Mouse (Mus musculus) c-Kit-positive CD71-negative TER-119-negative erythroid progenitor cells, embryonic 14.5 days (primary cell): Measurements from ENCODE around the gene Ppwd1.
"Not testable (repeated sequence)": the region's sequence is repeated elsewhere in the genome, so short reads cannot be mapped to it uniquely, and the experiment has no call there.

ENCODE experiments used
- DNase-seq: peaks from one replicate; pipeline ENCODE4 v3.0.0-alpha.2; 2013; ENCODE audit warnings: low read depth

The Ppwd1 gene

DNA sequence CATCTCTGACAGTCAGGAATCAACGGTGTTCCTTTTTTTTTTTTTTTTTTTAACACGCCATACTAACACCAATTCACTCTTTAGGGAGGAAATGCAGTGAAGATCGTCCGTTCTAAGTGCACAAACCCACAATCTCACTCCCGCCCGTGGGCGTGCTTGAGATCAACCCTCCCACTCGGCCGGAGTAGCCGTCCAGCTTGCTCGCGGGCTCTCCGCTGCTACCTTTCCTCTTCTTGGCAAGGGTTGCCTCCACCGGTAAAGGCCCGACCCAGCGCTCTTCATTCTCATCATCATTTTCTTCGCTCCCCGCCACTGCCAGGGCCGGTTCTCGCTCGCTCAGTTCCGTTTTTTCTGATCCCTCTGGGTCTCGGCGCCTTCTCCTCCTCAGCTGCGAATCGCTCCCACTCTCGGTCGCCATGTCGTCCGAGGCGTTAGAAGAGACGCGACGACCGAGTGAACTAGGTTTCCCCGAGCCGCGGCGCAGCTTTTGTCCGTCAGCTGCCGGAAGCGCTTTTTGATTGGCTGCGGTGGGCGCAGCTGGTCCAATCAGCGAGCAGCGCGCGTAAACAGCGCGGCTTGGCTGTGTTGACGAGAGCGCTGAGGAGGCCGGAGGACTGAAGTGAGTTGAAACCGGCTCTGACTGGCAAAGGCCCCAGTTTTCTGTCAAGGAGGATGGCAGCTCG lies at the start of gene Ppwd1, which contains the start of gene Cenpk:
Gene Ppwd1 (minus strand): TSS at position 460 of the 683 bp plus-strand sequence.
Gene Cenpk (plus strand): TSS at position 228 of the 683 bp plus-strand sequence.
- DNase-seq: peak; percentile 93

DNA sequence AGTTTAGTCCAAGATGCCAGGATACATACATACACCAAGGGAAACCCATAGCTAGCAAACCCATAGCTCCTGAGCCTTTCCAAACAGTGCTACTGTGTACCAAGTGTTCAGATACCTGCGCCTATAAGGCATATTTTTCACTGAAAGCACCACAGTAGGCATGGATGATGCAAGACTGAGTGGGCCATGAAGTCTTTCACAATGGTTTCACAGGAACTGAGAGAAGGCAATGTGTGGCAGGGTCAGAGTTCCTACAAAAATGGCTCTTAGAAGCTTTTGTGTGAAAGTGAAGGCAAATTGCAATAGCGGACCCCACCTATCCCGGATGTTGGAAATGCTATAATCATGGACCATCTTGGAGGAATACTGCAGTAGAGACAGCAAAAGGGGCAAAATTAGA lies 30.4 kb upstream of the Ppwd1 start:
- no peak for DNase-seq

DNA sequence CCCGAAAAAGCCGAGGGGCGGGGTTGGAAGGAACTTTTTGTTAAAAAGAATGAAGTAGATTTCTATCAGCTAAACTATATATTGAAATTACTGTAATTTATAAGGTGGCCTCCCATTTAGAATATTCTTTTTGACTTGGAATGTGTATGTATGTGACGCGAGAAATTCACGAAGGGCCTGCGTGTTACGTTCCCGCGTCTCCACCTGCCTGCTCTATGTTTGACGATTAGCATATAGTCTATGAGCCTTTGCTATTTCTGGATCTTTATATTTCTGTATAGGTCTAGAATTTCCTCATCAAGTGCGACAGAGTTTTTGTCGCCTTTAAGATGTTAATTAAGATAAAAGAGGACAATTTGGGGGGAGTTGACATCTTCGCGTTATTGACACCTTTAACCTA lies 538 bp upstream of the Ppwd1 start:
- peak; percentile 14 for DNase-seq

DNA sequence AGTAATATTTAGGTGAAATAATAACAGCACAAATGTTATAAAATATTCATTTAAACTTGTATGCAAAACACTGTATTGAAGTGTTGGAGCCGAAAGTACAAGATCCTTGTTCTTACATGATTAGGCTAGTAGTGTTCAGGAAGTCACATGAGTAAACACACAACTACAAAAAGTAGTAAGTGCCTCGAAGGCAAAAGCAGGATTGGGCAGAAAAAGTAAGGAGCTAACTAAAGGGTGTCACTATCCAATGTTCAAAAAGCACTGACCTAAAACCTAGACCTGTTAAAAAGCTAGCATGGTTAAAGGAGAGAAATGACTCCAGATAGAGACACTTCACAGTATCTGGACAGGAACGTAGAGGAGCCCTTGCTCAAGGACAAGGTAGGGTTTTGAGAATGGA lies 1.2 kb downstream of the Ppwd1 start:
- DNase-seq: no peak

DNA sequence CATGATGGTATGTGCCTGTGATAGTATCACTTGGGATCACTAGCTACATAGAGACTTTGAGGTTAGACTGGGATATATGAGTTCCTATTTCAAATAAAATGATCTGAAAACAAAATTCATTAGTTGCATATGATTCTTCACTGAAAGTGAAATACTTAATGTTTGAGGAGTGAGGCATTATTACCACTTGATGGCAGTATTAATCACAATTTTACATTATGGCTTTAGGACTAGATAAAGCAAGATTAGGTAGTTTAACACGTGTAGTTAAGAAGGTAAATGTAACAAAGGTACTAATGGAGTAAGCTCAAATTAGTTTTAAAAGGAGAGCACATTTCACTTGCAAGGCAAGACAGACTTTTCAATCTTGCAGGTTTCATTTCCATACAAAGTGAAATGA lies 24.3 kb downstream of the Ppwd1 start:
- DNase-seq: no peak

- not testable (repeated sequence) for DNase-seq
Observed at GRCm38 (mm10) chr13:104195891-104196290, 32.8 kb downstream of the Ppwd1 start.

DNA sequence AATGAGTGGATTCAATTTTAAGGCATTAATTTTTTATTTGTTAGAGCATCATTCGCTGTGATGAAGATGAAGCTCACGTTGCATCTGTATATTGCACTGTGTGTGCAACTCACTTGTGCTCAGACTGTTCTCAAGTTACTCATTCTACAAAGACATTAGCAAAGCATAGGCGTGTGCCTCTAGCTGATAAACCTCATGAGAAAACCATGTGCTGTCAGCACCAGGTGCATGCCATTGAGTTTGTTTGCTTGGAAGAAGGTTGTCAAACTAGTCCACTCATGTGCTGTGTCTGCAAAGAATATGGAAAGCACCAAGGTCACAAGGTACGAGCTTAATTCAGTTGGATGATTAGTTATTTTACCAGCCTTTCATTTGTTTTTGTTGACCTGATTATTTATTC lies 41.3 kb downstream of the Ppwd1 start:
- DNase-seq: no peak

- DNase-seq: peak; percentile 10
Observed at GRCm38 (mm10) chr13:104179176-104179888, 49.3 kb downstream of the Ppwd1 start.

- DNase-seq: peak; percentile 99
Observed at GRCm38 (mm10) chr13:104178650-104179121, 50.0 kb downstream of the Ppwd1 start, which contains the start of gene Trim23. Gene Trim23, plus strand, starts transcription at chr13:104178797.

GRCm38 (mm10) chr13:104177796-104178649 lies 50.6 kb downstream of the Ppwd1 start, which contains the start of gene Trappc13:
Gene Trappc13, minus strand, starts transcription at chr13:104178469.
- peak; percentile 80 for DNase-seq

GRCm38 (mm10) chr13:104176874-104177273 lies 51.8 kb downstream of the Ppwd1 start:
- no peak for DNase-seq

GRCm38 (mm10) chr13:104172498-104172897 lies 56.1 kb downstream of the Ppwd1 start:
- DNase-seq: no peak

DNA sequence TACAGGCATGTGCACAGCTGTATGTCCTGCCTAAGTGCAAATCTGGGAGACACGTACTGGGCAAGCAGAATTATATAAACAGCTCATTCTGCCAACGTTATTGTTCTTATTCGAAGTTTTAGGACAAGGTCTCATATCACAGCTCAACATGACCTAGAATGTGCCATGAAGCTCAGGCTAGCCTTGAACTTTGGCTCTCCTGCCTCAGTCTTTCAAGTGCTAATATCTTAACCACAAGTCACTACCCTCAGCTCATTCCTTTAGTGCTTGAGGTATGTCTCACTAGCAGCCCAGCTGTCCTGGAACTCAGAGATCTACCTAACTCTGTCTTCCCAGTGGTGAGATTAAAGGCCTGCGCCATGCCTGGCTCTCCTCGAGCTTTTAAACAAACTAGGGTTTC lies 56.9 kb downstream of the Ppwd1 start:
- no peak for DNase-seq

- no peak for DNase-seq
Observed at GRCm38 (mm10) chr13:104155686-104156085, 73.0 kb downstream of the Ppwd1 start.
